In genomic region chr17:23672761-23673160, GRCm38 (mm10) we compare ENCODE assay signal across 9 mouse cellular contexts. TPM values are rescaled to one million over a fixed set of nuclear protein-coding genes. Genes with fewer than 3 reads are reported as not detected.
DNase-seq lines count a peak whose midpoint lies in the region; ATAC-seq and TF ChIP-seq lines count a peak whose summit lies in the region.
"Had no signal": no experiment of that assay in that cellular context is flagged by ENCODE, and none has a peak within 500 bp of the region (broad histone marks: within the 10 kb centered on the region; RNA-seq: fewer than 3 reads in every experiment).

No protein-coding gene starts in this region.

- H3K9ac ChIP-seq in heart, adult 2 months (ENCODE audit: low read depth, low read length): no peak overlapping the region
- H3K9ac ChIP-seq in CH12.LX (ENCODE audit: insufficient read depth, low read depth): peak overlapping the region; percentile 67
- H3K9ac ChIP-seq in forebrain, embryonic 16.5 days (replicated peaks; ENCODE audit: low read depth, low read length): no peak overlapping the region
- no peak overlapping the region; the same call in 1 of the 2 replicates for H3K9ac ChIP-seq in liver, embryonic 16.5 days (ENCODE audit: low read depth, low read length)

- DNase-seq in heart, embryonic 10.5 days (ENCODE audit: low spot score): no peak
- DNase-seq in heart, adult 2 months: no peak
- DNase-seq in CH12.LX (ENCODE audit: extremely low read depth) (no peak), MN1 (ENCODE audit: low spot score) (no peak)
- DNase-seq in frontal cortex, postnatal 25 days (ENCODE audit: low spot score in 2 of 2): no peak
- DNase-seq in thymus, postnatal 10 days (ENCODE audit: low spot score in 2 of 2): no peak

- in situ Hi-C loops in CH12.LX (cut with MboI; ENCODE audit: low pct_ligation_motif_present, low pct_unique_long_range_greater_than_20kb, low sequenced_read_pairs): loop anchor here (10.0 kb wide), 1 partner anchor 52 kb away; the partner anchor contains the start of genes 1520401A03Rik and Pkmyt1

- no peak for TF ChIP-seq POLR2A in heart, adult 2 months (IDR thresholded peaks at IDR 0.05; ENCODE audit: insufficient read depth, low read depth, low read length)
- no peak for TF ChIP-seq POLR2A in CH12.LX (IDR thresholded peaks at IDR 0.05; ENCODE audit: low read depth, low read length)

- peaks cover 37% of the 10 kb centered on the region for H3K36me3 ChIP-seq in heart, embryonic 10.5 days
- no peaks in the 10 kb centered on the region for H3K36me3 ChIP-seq in heart, adult 2 months (ENCODE audit: control insufficient read depth, insufficient read depth, low read length)
- H3K36me3 ChIP-seq in CH12.LX (replicated peaks in 1 of 2; ENCODE audit: control insufficient read depth in 1 of 2, insufficient read depth in 1 of 2, low read length in 1 of 2): peaks cover 18 to 32% of the 10 kb centered on the region in 2 experiments
- H3K36me3 ChIP-seq in forebrain, embryonic 16.5 days (ENCODE audit: control insufficient read depth, insufficient read depth): no peaks in the 10 kb centered on the region; the same call in 1 of the 2 replicates
- peaks cover 7% of the 10 kb centered on the region for H3K36me3 ChIP-seq in liver, embryonic 16.5 days (ENCODE audit: control insufficient read depth, insufficient read depth)

- peaks cover 10% of the 10 kb centered on the region; the same call in 1 of the 2 replicates for H3K27me3 ChIP-seq in heart, embryonic 10.5 days (ENCODE audit: insufficient read depth, poor library complexity, severe bottlenecking)
- H3K27me3 ChIP-seq in heart, adult 2 months (ENCODE audit: control insufficient read depth, insufficient read depth, low read length): no peaks in the 10 kb centered on the region
- H3K27me3 ChIP-seq in CH12.LX (replicated peaks): peaks cover 12% of the 10 kb centered on the region
- peaks cover 9% of the 10 kb centered on the region; the same call in 1 of the 2 replicates for H3K27me3 ChIP-seq in forebrain, embryonic 16.5 days (replicated peaks; ENCODE audit: control insufficient read depth, insufficient read depth, low read length)
- peaks cover 24% of the 10 kb centered on the region for H3K27me3 ChIP-seq in liver, embryonic 16.5 days (ENCODE audit: control insufficient read depth, insufficient read depth, low read depth, low read length)

- intact Hi-C loops in heart, adult 2 months (cut with DNase I): no loop called here

- peak overlapping the region; percentile 64 for H3K4me2 ChIP-seq in CH12.LX (ENCODE audit: insufficient read depth, low read depth, poor library complexity, severe bottlenecking)
- peak overlapping the region; percentile 79 for H3K4me2 ChIP-seq in forebrain, embryonic 16.5 days (ENCODE audit: low read length)
- H3K4me2 ChIP-seq in liver, embryonic 16.5 days (ENCODE audit: low read depth, low read length): peak overlapping the region; percentile 83

- 63% methylated on average over 3 of the region's 3 CpGs for WGBS in heart, embryonic 10.5 days
- 52% methylated on average over 3 of the region's 3 CpGs for WGBS in heart, adult 2 months
- WGBS in forebrain, embryonic 16.5 days: 64% methylated on average over 3 of the region's 3 CpGs
- WGBS in liver, embryonic 16.5 days (ENCODE audit: insufficient replicate concordance): 44% methylated on average over 3 of the region's 3 CpGs

- H3K4me3 ChIP-seq in heart, embryonic 10.5 days: peak overlapping the region; percentile 72
- no peak overlapping the region for H3K4me3 ChIP-seq in heart, adult 2 months
- peak overlapping the region; percentile 58 to 62 (median 59) for H3K4me3 ChIP-seq in CH12.LX (replicated peaks in 1 of 3; ENCODE audit: low read depth in 2 of 3, low read length in 2 of 3, poor library complexity in 1 of 3)
- peak overlapping the region; percentile 80 for H3K4me3 ChIP-seq in forebrain, embryonic 16.5 days (replicated peaks; ENCODE audit: low read length)
- H3K4me3 ChIP-seq in liver, embryonic 16.5 days (ENCODE audit: low read depth, low read length): peak overlapping the region; percentile 74

- no peak for TF ChIP-seq RAD21 in CH12.LX (IDR thresholded peaks at IDR 0.05; ENCODE audit: low read depth, low read length)

- H3K9me3 ChIP-seq in heart, embryonic 10.5 days: no peaks in the 10 kb centered on the region
- no peaks in the 10 kb centered on the region for H3K9me3 ChIP-seq in CH12.LX (replicated peaks; ENCODE audit: low read length)
- H3K9me3 ChIP-seq in forebrain, embryonic 16.5 days (ENCODE audit: control insufficient read depth, low read length): no peaks in the 10 kb centered on the region
- H3K9me3 ChIP-seq in liver, embryonic 16.5 days (replicated peaks; ENCODE audit: control insufficient read depth, low read length): no peaks in the 10 kb centered on the region

- dilution Hi-C loops in CH12.LX (cut with MboI; ENCODE audit: extremely low pct_ligation_motif_present, extremely low pct_unique_long_range_greater_than_20kb, low sequenced_read_pairs): no loop called here

- no peak overlapping the region for H3K27ac ChIP-seq in heart, embryonic 10.5 days
- no peak overlapping the region for H3K27ac ChIP-seq in heart, adult 2 months
- no peak overlapping the region for H3K27ac ChIP-seq in CH12.LX (ENCODE audit: insufficient read depth, low read depth)
- H3K27ac ChIP-seq in forebrain, embryonic 16.5 days (ENCODE audit: low read length): no peak overlapping the region
- H3K27ac ChIP-seq in liver, embryonic 16.5 days (ENCODE audit: low read length): no peak overlapping the region

- ATAC-seq in forebrain, embryonic 16.5 days: no peak
- ATAC-seq in liver, embryonic 16.5 days (ENCODE audit: low read depth): no peak

- no peaks in the 10 kb centered on the region for H3K79me2 ChIP-seq in heart, adult 2 months (replicated peaks; ENCODE audit: control insufficient read depth, insufficient read depth, low read length)
- no peaks in the 10 kb centered on the region for H3K79me2 ChIP-seq in CH12.LX (replicated peaks; ENCODE audit: control insufficient read depth, extremely low read depth, insufficient read depth, poor library complexity, severe bottlenecking)

- TF ChIP-seq CTCF in heart, adult 2 months (IDR thresholded peaks at IDR 0.05): no peak
- no peak for TF ChIP-seq CTCF in CH12.LX (conservative IDR thresholded peaks at IDR 0.05 in 1 of 2, IDR thresholded peaks at IDR 0.05 in 1 of 2; ENCODE audit: low read depth in 2 of 2, low read length in 2 of 2)

- TF ChIP-seq EP300 in heart, adult 2 months (IDR thresholded peaks at IDR 0.05; ENCODE audit: insufficient read depth, low read depth, low read length): no peak
- TF ChIP-seq EP300 in CH12.LX (IDR thresholded peaks at IDR 0.05; ENCODE audit: low read length): no peak

- H3K4me1 ChIP-seq in heart, embryonic 10.5 days: peaks cover 37% of the 10 kb centered on the region
- peaks cover 2% of the 10 kb centered on the region for H3K4me1 ChIP-seq in heart, adult 2 months (ENCODE audit: control insufficient read depth, insufficient read depth, low read length)
- H3K4me1 ChIP-seq in CH12.LX (ENCODE audit: control insufficient read depth in 1 of 2, insufficient read depth in 2 of 2): peaks cover 13 to 51% of the 10 kb centered on the region in 2 experiments
- peaks cover 30% of the 10 kb centered on the region for H3K4me1 ChIP-seq in forebrain, embryonic 16.5 days (replicated peaks; ENCODE audit: control insufficient read depth, insufficient read depth, low read length)
- H3K4me1 ChIP-seq in liver, embryonic 16.5 days (ENCODE audit: control insufficient read depth, low read depth, low read length): peaks cover 22% of the 10 kb centered on the region

RNA-seq across cellular contexts. Expression of gene Hcfc1r1, which starts 0.6 kb away (rescaled TPM):
- 152 and 305 TPM in 2 replicates for polyA plus RNA-seq in heart, embryonic 10.5 days (2016; fragmentation: Nextera tagmentation; extraction: Ambion mirVana)
- 100 to 1,000 TPM; 172 to 215 TPM for total RNA-seq in heart, adult 2 months (2021)
- 494 and 575 TPM in 2 replicates for polyA plus RNA-seq in heart, adult 2 months (2012; rRNA removed)
- total RNA-seq in CH12.LX (2012; rRNA removed) (7.3 and 8.9 TPM in 2 replicates), CH12.LX (2014; rRNA removed) (3.9 and 6.0 TPM in 2 replicates)
- polyA plus RNA-seq in CH12.LX (2012; ENCODE audit: insufficient read length, low read depth): 17.4 and 26.5 TPM in 2 replicates
- polyA plus RNA-seq in forebrain, embryonic 16.5 days (2015; fragmentation: Nextera tagmentation; extraction: Ambion mirVana): 92.1 and 99.4 TPM in 2 replicates
- polyA plus RNA-seq in liver, embryonic 16.5 days (2015; fragmentation: Nextera tagmentation; extraction: Ambion mirVana): 18.9 and 23.2 TPM in 2 replicates

RNA-seq across cellular contexts. Expression of gene Thoc6, which starts 0.9 kb away (rescaled TPM):
- 60.1 and 63.7 TPM in 2 replicates for polyA plus RNA-seq in heart, embryonic 10.5 days (2016; fragmentation: Nextera tagmentation; extraction: Ambion mirVana)
- 1 to 10 TPM; 9.6 to 9.7 TPM for total RNA-seq in heart, adult 2 months (2021)
- 14.4 and 15.3 TPM in 2 replicates for polyA plus RNA-seq in heart, adult 2 months (2012; rRNA removed)
- 40.1 and 41.4 TPM in 2 replicates for total RNA-seq in CH12.LX (2012; rRNA removed)
- 31.5 and 37.9 TPM in 2 replicates for total RNA-seq in CH12.LX (2014; rRNA removed)
- polyA plus RNA-seq in CH12.LX (2012; ENCODE audit: insufficient read length, low read depth): 34.8 and 37.4 TPM in 2 replicates
- polyA plus RNA-seq in forebrain, embryonic 16.5 days (2015; fragmentation: Nextera tagmentation; extraction: Ambion mirVana): 40.1 and 41.4 TPM in 2 replicates
- 19.1 and 20.4 TPM in 2 replicates for polyA plus RNA-seq in liver, embryonic 16.5 days (2015; fragmentation: Nextera tagmentation; extraction: Ambion mirVana)

RNA-seq across cellular contexts. Expression of gene Tnfrsf12a, which starts 4.5 kb away (rescaled TPM):
- 35.4 and 72.4 TPM in 2 replicates for polyA plus RNA-seq in heart, embryonic 10.5 days (2016; fragmentation: Nextera tagmentation; extraction: Ambion mirVana)
- 10 to 100 TPM; 80.1 to 82.5 TPM for total RNA-seq in heart, adult 2 months (2021)
- 28.1 and 37.9 TPM in 2 replicates for polyA plus RNA-seq in heart, adult 2 months (2012; rRNA removed)
- 4.3 and 5.1 TPM in 2 replicates for total RNA-seq in CH12.LX (2012; rRNA removed)
- total RNA-seq in CH12.LX (2014; rRNA removed): 1.5 and 2.3 TPM in 2 replicates
- polyA plus RNA-seq in CH12.LX (2012; ENCODE audit: insufficient read length, low read depth): 0.64 and 1.2 TPM in 2 replicates
- polyA plus RNA-seq in forebrain, embryonic 16.5 days (2015; fragmentation: Nextera tagmentation; extraction: Ambion mirVana): 2.9 and 4.8 TPM in 2 replicates
- polyA plus RNA-seq in liver, embryonic 16.5 days (2015; fragmentation: Nextera tagmentation; extraction: Ambion mirVana): 7.0 and 8.6 TPM in 2 replicates

RNA-seq across cellular contexts. Expression of gene Cldn6, which starts 6.3 kb away (rescaled TPM):
- polyA plus RNA-seq in heart, embryonic 10.5 days (2016; fragmentation: Nextera tagmentation; extraction: Ambion mirVana): 7.0 and 33.4 TPM in 2 replicates
- not detected for total RNA-seq in heart, adult 2 months (2021)
- polyA plus RNA-seq in heart, adult 2 months (2012; rRNA removed): not detected in 2 replicates
- not detected in 2 replicates for total RNA-seq in CH12.LX (2012; rRNA removed)
- not detected in 2 replicates for total RNA-seq in CH12.LX (2014; rRNA removed)
- not detected in 2 replicates for polyA plus RNA-seq in CH12.LX (2012; ENCODE audit: insufficient read length, low read depth)
- 0.24 and 0.45 TPM in 2 replicates for polyA plus RNA-seq in forebrain, embryonic 16.5 days (2015; fragmentation: Nextera tagmentation; extraction: Ambion mirVana)
- polyA plus RNA-seq in liver, embryonic 16.5 days (2015; fragmentation: Nextera tagmentation; extraction: Ambion mirVana): 1.2 and 1.4 TPM in 2 replicates
- total RNA-seq: layer of hippocampus, adult 18-20 months had no signal

RNA-seq across cellular contexts. Expression of gene Cldn9, which starts 11.1 kb away (rescaled TPM):
- polyA plus RNA-seq in heart, embryonic 10.5 days (2016; fragmentation: Nextera tagmentation; extraction: Ambion mirVana): 0.76 and 2.4 TPM in 2 replicates
- total RNA-seq in heart, adult 2 months (2021): not detected
- polyA plus RNA-seq in heart, adult 2 months (2012; rRNA removed): not detected in 2 replicates
- total RNA-seq in CH12.LX (2012; rRNA removed): 0.08 TPM in 1 of 2 replicates, not detected in the other
- not detected in 2 replicates for total RNA-seq in CH12.LX (2014; rRNA removed)
- not detected in 2 replicates for polyA plus RNA-seq in CH12.LX (2012; ENCODE audit: insufficient read length, low read depth)
- 1.4 TPM in 2 replicates for polyA plus RNA-seq in forebrain, embryonic 16.5 days (2015; fragmentation: Nextera tagmentation; extraction: Ambion mirVana)
- polyA plus RNA-seq in liver, embryonic 16.5 days (2015; fragmentation: Nextera tagmentation; extraction: Ambion mirVana): 0.18 TPM in 1 of 2 replicates, not detected in the other
- total RNA-seq: layer of hippocampus, adult 18-20 months had no signal
